Mouse (Mus musculus) G1E (cell line): ENCODE measurements at regions not wholly inside any gene's neighbourhood (a gene's known extent, or its start where the extent isn't known, plus 50 kb on each side); places are given as distances from the start of the nearest gene placed in this dataset.

Source experiments
- CTCF ChIP-seq: IDR thresholded peaks from 2 replicates; pipeline ENCODE4 v1.5.1; 2012; ENCODE audit warnings: low read depth, low read length, inconsistent platforms, mixed read lengths
- GATA1 ChIP-seq: IDR thresholded peaks from 2 replicates; pipeline ENCODE4 v1.6.1; 2012; ENCODE audit warnings: borderline replicate concordance, low read length, inconsistent platforms, mixed read lengths

DNA sequence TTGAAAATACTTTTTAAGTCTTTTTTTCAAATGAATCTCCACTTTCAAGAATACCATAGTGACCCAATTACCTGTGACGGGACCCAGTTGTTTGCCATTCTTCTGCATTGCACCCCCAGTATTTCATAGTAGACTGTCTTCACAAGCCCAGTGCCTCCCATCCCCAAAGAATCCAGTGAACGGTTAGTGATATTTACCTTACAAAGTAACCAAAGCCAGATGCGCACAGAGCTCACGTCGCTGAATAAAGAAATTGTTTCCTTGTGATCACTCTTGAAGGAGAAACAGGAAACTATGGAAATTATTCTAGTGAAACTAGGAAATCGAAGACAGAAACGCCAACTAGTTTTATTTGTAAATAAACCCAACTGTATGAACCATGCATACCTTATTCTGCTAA lies 91.4 kb upstream of the Ssbp2 start:
- TF ChIP-seq CTCF (no peak), GATA1 (no peak)
